Mouse (Mus musculus) cerebellum, adult 2 months (tissue): ENCODE data around the gene Cog2. TPM values are rescaled to one million over a fixed set of nuclear protein-coding genes. Genes with fewer than 3 reads are reported as not detected.

Source experiments
- DNase-seq, 2 experiments: peaks; one replicate each; pipeline ENCODE4 v3.0.0; 2021
- H3K27ac ChIP-seq: fragments of 200-500 bp; 2 replicates; pipeline ENCODE4 v1.5.1; 2012; ENCODE audit warnings: low read length, control low read depth, inconsistent platforms; ENCODE audit not compliant: insufficient read depth
- H3K27me3 ChIP-seq: fragments of 200-500 bp; 2 replicates; pipeline ENCODE4 v1.6.1; 2012; ENCODE audit warnings: inconsistent platforms, mild to moderate bottlenecking, low read length, moderate library complexity; ENCODE audit not compliant: control insufficient read depth, insufficient read depth
- H3K4me1 ChIP-seq: fragments of 200-500 bp; 2 replicates; pipeline ENCODE4 v1.6.1; 2011; ENCODE audit warnings: low read length; ENCODE audit not compliant: control insufficient read depth, insufficient read depth
- H3K4me3 ChIP-seq: fragments of 200-500 bp; replicated peaks from 2 replicates; pipeline ENCODE3; 2011; ENCODE audit warnings: mild to moderate bottlenecking, low read depth, low read length, control low read depth; ENCODE audit not compliant: insufficient read depth
- CTCF ChIP-seq: fragments of 200-500 bp; IDR thresholded peaks from 2 replicates; pipeline ENCODE4 v1.5.1; 2011; ENCODE audit warnings: low read depth, mild to moderate bottlenecking, control low read depth, low read length, moderate library complexity, borderline replicate concordance; ENCODE audit not compliant: insufficient read depth
- POLR2A ChIP-seq: fragments of 200-500 bp; IDR thresholded peaks from 2 replicates; pipeline ENCODE4 v1.6.1; 2011; ENCODE audit warnings: low read length, control low read depth, borderline replicate concordance; ENCODE audit not compliant: insufficient read depth
- WGBS: fragments of 180-500 bp; shearing (Covaris S2); methylation state at CpG from one replicate; pipeline ENCODE4 v1.1.7; 2018; 5-methylcytosine and 5-hydroxymethylcytosine counted together
- polyA plus RNA-seq: library from polyadenylated mRNA; depleted of rRNA; stranded (reverse); fragments of >200 nt; gene quantifications from 2 replicates; pipeline ENCODE4 v1.2.3, GENCODE M21; 2012

Gene Cog2
- polyA plus RNA-seq, 1 experiment = 38.4 TPM

- Histone ChIP-seq H3K27me3 (no peaks in the 10 kb centered on the region), H3K27ac (peak overlapping the region; percentile 16), H3K4me1 (peaks cover 27% of the 10 kb centered on the region), H3K4me3 (no peak overlapping the region)
- TF ChIP-seq CTCF = no peak
- TF ChIP-seq POLR2A = no peak
- peak; percentile 58 to 71 for DNase-seq
- WGBS = 22% methylated on average over 13 of the region's 13 CpGs
These were observed 36.1 kb downstream of the Cog2 start for GRCm38 (mm10) chr8:124556658-124557057.

DNA sequence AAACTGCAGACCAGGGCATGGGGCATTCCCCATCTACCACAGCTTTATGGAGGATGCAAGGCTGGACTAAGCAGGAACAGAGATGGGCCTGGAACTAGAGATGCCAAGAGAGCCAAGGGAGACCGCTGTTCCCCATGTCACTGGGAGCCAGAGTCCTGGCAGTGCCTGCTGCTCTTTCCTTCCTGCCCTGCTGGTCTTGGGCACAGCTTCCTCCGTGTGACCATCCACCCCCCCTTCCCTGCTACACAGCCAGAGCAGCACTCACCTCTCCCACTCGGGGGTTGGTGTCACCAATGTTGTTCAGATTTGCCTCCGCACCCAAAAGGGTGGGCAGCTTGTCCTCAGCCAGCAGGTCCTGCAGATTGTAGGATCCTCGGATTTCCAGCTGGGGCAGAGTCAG is 36.9 kb downstream of the Cog2 start:
- DNase-seq = peak; percentile 64 to 77
- 9% methylated on average over 5 of the region's 5 CpGs for WGBS
- peaks cover 27% of the 10 kb centered on the region for H3K4me1 ChIP-seq
- H3K27me3 ChIP-seq = no peaks in the 10 kb centered on the region
- H3K4me3 ChIP-seq = no peak overlapping the region
- TF ChIP-seq CTCF (no peak), POLR2A (no peak)
- peak overlapping the region; percentile 16 for H3K27ac ChIP-seq

DNA sequence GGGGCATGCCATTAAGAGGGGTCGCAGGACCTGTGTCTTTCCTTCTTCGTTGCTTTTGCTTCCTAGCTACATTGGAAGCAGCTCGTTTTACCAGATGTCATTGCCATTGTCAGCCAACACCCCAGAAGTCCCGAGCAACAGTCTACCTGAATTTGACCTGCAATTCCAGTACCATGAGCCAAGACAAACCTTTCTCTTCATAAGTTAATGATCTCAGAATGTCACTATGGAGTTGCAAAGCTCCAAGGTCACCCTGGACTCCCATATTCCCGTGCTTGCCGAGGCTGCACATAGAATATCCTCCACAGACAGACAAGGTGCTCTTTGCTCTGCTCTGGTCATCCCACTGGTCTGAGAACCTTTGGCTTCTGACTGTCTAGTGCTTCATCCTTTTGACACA is 46.6 kb downstream of the Cog2 start:
- Histone ChIP-seq H3K4me3 (no peak overlapping the region), H3K27ac (no peak overlapping the region), H3K27me3 (no peaks in the 10 kb centered on the region), H3K4me1 (peaks cover 30% of the 10 kb centered on the region)
- WGBS = 83% methylated on average over 6 of the region's 6 CpGs
- TF ChIP-seq CTCF (no peak), POLR2A (no peak)
- DNase-seq = no peak

DNA sequence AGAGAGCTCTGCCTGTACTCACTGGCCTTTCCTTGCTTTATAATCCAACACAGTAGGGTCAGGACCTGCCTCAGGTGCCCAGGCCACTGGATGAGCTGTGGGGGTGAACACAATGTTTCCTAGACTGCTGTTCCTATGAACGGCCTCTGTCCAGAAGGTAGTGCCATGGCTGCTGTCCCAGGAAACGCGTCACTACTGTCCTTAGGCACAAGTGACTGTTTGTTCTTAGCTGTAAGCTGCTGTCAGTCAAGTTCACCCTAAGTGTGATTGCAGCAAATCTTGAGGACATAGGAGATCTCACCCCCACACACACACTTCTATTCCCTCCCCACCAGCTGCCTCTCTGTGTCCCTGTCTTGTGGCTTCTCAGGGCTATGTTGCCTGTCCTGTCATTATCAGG is 47.0 kb downstream of the Cog2 start:
- WGBS = 82% methylated on average over 3 of the region's 3 CpGs
- TF ChIP-seq POLR2A = no peak
- TF ChIP-seq CTCF = no peak
- Histone ChIP-seq H3K4me1 (peaks cover 33% of the 10 kb centered on the region), H3K27me3 (no peaks in the 10 kb centered on the region), H3K27ac (no peak overlapping the region), H3K4me3 (no peak overlapping the region)
- no peak for DNase-seq

- DNase-seq = peak in 1 of 2 experiments; percentile 60
- peak overlapping the region; percentile 43; the same call in 1 of the 2 replicates for H3K27ac ChIP-seq
These were observed 48.5 kb downstream of the Cog2 start for GRCm38 (mm10) chr8:124569100-124569499.

GRCm38 (mm10) chr8:124569593-124569992 is 49.0 kb downstream of the Cog2 start, which contains the start of gene Agt:
Gene Agt (minus strand): TSS chr8:124569706.
- no peak for TF ChIP-seq CTCF
- TF ChIP-seq POLR2A = no peak
- 18% methylated on average over 2 of the region's 2 CpGs for WGBS
- Histone ChIP-seq H3K27ac (peak within 1 kb of the TSS; percentile 43; the same call in 1 of the 2 replicates), H3K4me1 (peaks cover 41% of the 10 kb centered on the region), H3K27me3 (no peaks in the 10 kb centered on the region), H3K4me3 (peak within 1 kb of the TSS; percentile 13)
- DNase-seq = peak; percentile 65 to 66

More at GRCm38 (mm10) chr8:124569100-124569499, 48.5 kb downstream of the Cog2 start:
- Histone ChIP-seq H3K4me1 (peaks cover 41% of the 10 kb centered on the region), H3K4me3 (peak overlapping the region; percentile 13), H3K27me3 (no peaks in the 10 kb centered on the region)
- WGBS = 48% methylated on average over 2 of the region's 2 CpGs
- no peak for TF ChIP-seq CTCF

DNA sequence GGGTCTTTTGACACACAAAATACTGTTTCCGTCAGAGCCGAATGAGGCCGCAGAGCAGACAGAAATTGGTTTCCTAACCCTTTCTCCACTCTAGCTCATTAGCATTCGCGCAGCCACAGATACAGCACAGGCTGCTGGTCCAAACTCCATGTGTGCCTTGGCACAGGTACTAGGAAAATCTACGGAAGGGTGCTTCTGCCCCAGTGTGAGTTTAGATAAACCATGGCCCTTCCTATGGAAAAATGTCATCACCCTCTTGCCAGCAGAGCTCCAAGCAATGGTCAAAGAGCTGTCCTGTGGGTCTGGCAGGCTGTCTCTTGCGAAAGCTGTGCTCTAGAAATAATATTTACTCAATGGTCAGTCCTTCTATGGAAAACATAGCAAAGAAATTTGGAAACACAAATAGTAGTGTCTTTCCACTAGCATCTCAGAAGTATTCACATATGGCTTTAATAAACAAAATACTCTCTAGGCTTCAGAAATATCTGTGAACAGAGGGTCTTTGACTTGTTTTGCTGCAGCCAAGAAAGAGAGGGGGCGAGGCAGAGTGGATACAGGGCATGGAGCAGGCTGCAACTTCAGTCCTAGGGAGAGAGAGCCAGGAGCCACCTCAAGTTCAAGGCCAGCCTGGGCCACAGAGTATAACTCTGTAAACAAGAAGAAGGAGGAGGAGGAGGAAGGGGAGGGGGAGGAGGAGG is 51.3 kb downstream of the Cog2 start:
- Histone ChIP-seq H3K27me3 (no peaks in the 10 kb centered on the region), H3K27ac (peak overlapping the region; percentile 56), H3K4me1 (peaks cover 41% of the 10 kb centered on the region), H3K4me3 (no peak overlapping the region)
- DNase-seq = peak in 1 of 2 experiments; percentile 50
- TF ChIP-seq POLR2A = no peak
- TF ChIP-seq CTCF = no peak
- WGBS = 29% methylated on average over 8 of the region's 8 CpGs

GRCm38 (mm10) chr8:124572430-124572775 is 51.8 kb downstream of the Cog2 start:
- TF ChIP-seq CTCF = no peak
- no peak for TF ChIP-seq POLR2A
- no peak for DNase-seq
- H3K27me3 ChIP-seq = no peaks in the 10 kb centered on the region
- H3K27ac ChIP-seq = no peak overlapping the region
- peaks cover 41% of the 10 kb centered on the region for H3K4me1 ChIP-seq
- no peak overlapping the region for H3K4me3 ChIP-seq
